Mouse (Mus musculus): ENCODE measurements at regions not wholly inside any gene's neighbourhood (a gene's known extent, or its start where the extent isn't known, plus 50 kb on each side); places are given as distances from the start of the nearest gene placed in this dataset.

GRCm38 (mm10) chr1:157957506-157957905 is 398.6 kb downstream of the Brinp2 start:
- DNase-seq (ENCODE audit: low spot score) = no peak

- no peak for DNase-seq (ENCODE audit: low spot score)
Observed at GRCm38 (mm10) chr1:157964461-157964860, 391.7 kb downstream of the Brinp2 start.

GRCm38 (mm10) chr1:157969635-157970111 is 386.5 kb downstream of the Brinp2 start:
- DNase-seq (ENCODE audit: low spot score) = no peak

GRCm38 (mm10) chr1:157973373-157974232 is 382.5 kb downstream of the Brinp2 start:
- no peak for DNase-seq (ENCODE audit: low spot score)

- DNase-seq (ENCODE audit: low spot score) = no peak
Observed at GRCm38 (mm10) chr1:157974656-157975055, 381.5 kb downstream of the Brinp2 start.

GRCm38 (mm10) chr1:158019161-158019560 is 337.0 kb downstream of the Brinp2 start:
- DNase-seq (ENCODE audit: low spot score) = peak; percentile 5

- DNase-seq (ENCODE audit: low spot score) = no peak
Observed at GRCm38 (mm10) chr1:158039756-158040155, 316.4 kb downstream of the Brinp2 start.

GRCm38 (mm10) chr1:158040334-158040733 is 315.8 kb downstream of the Brinp2 start:
- DNase-seq (ENCODE audit: low spot score) = no peak

GRCm38 (mm10) chr1:158052644-158053043 is 303.5 kb downstream of the Brinp2 start:
- no peak for DNase-seq (ENCODE audit: low spot score)

GRCm38 (mm10) chr1:158054961-158055360 is 301.2 kb downstream of the Brinp2 start:
- DNase-seq (ENCODE audit: low spot score) = no peak

- DNase-seq (ENCODE audit: low spot score) = no peak
Observed at GRCm38 (mm10) chr1:158056994-158057630, 299.0 kb downstream of the Brinp2 start.

- DNase-seq (ENCODE audit: low spot score) = no peak
Observed at GRCm38 (mm10) chr1:158057789-158058188, 298.3 kb downstream of the Brinp2 start.

GRCm38 (mm10) chr1:158061995-158062394 is 294.1 kb downstream of the Brinp2 start:
- DNase-seq (ENCODE audit: low spot score) = no peak

GRCm38 (mm10) chr1:158082181-158082580 is 273.9 kb downstream of the Brinp2 start:
- DNase-seq (ENCODE audit: low spot score) = no peak

- no peak for DNase-seq (ENCODE audit: low spot score)
Observed at GRCm38 (mm10) chr1:158085856-158086255, 270.3 kb downstream of the Brinp2 start.

GRCm38 (mm10) chr1:158097500-158097899 is 258.6 kb downstream of the Brinp2 start:
- no peak for DNase-seq (ENCODE audit: low spot score)

GRCm38 (mm10) chr1:158119708-158120107 is 236.4 kb downstream of the Brinp2 start:
- no peak for DNase-seq (ENCODE audit: low spot score)

- no peak for DNase-seq (ENCODE audit: low spot score)
Observed at GRCm38 (mm10) chr1:158124902-158125301, 231.2 kb downstream of the Brinp2 start.

- DNase-seq (ENCODE audit: low spot score) = no peak
Observed at GRCm38 (mm10) chr1:158126272-158126671, 229.9 kb downstream of the Brinp2 start.

- DNase-seq (ENCODE audit: low spot score) = no peak
Observed at GRCm38 (mm10) chr1:158129243-158129770, 226.8 kb downstream of the Brinp2 start.

GRCm38 (mm10) chr1:158147525-158147924 is 208.6 kb downstream of the Brinp2 start:
- no peak for DNase-seq (ENCODE audit: low spot score)

- DNase-seq (ENCODE audit: low spot score) = no peak
Observed at GRCm38 (mm10) chr1:158148035-158148434, 208.1 kb downstream of the Brinp2 start.

- DNase-seq (ENCODE audit: low spot score) = no peak
Observed at GRCm38 (mm10) chr1:158161111-158161510, 195.0 kb downstream of the Brinp2 start.
